Mouse (Mus musculus) kidney, adult 18-20 months (tissue): ENCODE results near the gene Cacna1g.

Experiments
- DNase-seq: peaks from one replicate; pipeline ENCODE4 v3.0.0; 2021

Gene Cacna1g

DNA sequence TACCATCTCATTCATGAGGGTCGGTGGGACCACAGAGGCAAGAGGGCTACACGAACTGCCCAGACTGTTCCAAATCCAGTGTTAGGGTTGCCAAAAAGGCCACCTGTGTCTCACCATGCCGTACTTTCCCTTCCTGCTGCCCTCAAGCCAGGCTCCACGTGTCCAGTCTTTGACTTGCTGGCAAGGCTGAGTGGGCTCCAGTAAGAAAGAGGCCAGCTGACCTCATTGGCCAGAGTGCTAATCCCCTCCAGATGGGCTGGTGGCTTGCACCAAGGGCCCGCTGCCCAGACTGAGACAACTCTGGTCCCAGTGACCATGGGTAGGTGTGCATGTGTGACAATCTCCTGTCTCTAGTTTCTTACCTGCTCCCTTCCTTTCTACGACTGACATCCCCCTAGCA lies 3.7 kb upstream of the Cacna1g start:
- DNase-seq: no peak

DNA sequence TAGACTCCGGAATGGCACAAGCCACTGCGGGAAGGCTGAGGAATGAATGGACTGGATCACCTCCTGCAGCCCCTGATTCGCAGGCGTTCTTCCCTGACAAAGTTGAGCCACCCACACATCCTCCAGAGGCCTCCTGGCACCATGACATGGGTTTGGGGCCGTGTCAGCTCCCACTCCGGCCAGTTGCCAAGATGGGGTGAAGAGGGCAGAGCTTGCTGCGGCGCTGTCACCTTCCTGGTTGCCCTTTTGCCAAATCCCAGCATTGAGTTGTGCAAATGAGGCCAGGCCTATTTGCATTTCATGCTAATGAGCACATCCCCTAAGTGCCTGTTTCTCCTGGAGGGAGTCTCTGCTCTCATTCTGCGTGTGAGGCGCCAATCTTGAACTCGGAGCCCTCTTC lies 1.7 kb upstream of the Cacna1g start:
- peak; percentile 48 for DNase-seq

DNA sequence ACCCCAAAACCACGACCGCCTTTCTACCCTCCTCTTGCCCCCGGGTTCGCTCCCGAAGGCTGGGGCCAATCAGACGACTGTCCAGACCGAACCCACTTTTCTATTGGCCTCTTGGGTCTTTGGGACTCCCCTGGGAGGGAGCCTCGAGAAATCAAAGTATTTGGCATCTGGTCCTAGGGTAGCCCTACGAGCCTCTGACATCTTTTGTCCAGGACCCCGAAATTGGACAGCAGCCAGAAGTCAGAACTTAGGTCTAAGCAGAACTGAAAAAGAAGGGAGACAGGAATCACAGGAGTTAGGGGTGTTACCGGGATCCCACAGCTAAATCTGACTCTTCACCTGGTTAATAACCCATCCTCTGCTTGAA lies 529 bp upstream of the Cacna1g start:
- no peak for DNase-seq

DNA sequence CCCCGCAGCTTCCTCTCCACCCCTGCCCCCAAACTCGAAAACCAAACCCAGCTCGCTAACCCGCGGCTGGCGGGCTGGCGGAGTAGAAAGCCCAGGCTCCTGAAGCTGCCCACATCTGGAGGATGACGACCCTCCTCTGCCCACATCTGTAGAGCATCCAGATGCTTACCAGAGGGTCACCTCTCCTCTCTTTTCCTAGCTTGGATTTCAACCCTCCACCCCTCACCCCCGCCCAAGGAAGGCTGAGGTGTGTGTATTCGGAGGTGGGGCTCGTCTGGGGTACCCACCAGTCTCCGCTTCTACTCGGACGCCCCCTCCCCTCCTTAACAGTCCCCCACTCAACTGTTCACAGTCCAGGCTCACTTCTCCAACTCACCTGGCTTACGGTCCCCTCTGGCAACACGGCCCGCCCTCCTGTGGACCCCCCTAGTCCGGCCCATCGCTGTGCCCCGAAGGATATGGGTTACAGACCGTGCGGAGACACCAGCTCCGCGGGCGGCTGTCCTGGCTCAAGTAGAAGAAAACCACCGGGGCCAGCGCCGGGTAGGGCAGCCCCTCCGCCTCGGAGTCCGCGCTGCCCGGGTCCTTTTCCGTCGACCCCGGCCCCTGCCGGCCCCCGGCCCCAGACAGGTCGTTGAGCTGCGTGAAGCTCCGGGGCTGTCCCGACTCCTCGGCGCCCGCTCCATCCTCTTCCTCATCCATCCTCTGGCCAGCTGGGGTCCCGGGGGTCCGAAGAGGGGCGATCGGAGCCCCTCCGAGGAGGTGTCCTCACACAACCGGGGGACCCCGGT lies 887 bp downstream of the Cacna1g start:
- DNase-seq: no peak

DNA sequence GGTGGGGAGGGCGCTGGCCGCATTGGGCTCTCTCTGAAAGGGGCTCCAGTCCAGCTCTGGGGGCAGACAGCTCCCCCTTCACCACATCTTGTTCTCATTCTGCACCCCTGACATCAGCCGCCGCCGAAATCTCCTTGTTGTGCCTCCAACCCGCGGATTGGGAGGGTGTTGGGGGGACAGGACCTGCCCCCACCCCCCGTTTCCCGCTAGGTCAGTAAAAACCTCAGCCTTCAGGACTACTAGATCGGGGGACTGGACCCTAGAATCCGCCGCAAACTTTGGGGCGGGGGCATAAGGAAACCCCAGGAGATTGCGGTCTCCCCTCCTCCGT lies 1.4 kb downstream of the Cacna1g start:
- DNase-seq: no peak

DNA sequence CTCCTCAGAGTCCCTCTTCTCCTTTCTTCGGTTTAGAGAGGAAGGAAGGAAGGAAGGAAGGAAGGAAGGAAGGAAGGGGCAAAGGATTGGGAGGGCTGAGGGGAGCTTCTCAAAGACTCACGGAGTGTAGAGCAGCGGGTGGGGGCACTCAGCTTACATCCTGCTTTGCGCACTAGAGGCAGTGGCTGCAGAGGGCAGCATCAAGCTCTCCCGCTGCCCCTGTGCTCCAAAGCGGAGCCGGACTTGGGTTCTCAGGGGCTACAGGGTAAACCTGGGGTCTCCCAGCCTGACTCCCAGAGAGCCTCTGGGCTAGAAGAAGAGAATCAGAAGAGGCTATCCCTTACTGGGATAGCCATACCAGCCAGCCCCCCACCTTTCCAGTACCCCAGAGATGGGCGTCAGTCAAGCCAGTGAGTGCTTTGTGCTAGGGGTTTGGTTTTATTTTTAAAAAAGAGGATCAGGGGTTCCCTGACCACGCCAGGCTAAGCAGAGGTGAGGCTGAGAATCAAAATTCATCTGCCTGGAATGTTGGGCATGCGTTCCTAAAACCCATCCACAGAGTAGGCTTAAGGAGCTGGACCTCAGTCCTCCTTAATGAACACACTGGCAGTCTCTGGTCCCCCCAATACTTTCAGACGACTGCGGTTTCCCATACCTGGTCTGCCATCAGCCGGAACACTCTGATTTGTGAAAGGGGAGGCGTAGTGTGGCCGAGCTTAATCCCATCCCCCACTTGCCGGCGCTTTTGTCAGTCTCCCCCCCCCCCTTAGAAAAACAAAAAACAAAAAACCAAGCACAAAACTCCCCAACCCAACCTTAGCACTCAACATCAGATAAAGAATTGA lies 2.0 kb downstream of the Cacna1g start:
- no peak for DNase-seq

DNA sequence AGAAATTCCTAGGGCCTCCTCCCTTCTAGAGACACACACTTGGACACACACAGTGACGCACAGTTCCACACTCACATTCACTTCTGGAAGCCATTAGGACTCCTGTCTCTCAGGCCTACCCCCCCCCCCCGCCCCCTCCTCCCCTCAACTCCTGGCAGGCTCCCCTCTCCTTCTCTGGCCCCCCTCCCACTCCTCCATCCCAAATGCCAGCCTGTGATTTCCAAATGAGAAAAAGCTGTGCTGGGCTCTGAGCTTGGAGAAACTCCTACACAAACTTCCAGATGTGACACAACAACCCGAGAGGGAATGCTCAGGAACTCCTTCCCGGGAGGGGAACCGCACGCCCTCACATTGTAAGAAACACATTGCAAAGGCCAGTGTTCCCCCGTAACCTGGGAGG lies 3.6 kb downstream of the Cacna1g start:
- DNase-seq: no peak

DNA sequence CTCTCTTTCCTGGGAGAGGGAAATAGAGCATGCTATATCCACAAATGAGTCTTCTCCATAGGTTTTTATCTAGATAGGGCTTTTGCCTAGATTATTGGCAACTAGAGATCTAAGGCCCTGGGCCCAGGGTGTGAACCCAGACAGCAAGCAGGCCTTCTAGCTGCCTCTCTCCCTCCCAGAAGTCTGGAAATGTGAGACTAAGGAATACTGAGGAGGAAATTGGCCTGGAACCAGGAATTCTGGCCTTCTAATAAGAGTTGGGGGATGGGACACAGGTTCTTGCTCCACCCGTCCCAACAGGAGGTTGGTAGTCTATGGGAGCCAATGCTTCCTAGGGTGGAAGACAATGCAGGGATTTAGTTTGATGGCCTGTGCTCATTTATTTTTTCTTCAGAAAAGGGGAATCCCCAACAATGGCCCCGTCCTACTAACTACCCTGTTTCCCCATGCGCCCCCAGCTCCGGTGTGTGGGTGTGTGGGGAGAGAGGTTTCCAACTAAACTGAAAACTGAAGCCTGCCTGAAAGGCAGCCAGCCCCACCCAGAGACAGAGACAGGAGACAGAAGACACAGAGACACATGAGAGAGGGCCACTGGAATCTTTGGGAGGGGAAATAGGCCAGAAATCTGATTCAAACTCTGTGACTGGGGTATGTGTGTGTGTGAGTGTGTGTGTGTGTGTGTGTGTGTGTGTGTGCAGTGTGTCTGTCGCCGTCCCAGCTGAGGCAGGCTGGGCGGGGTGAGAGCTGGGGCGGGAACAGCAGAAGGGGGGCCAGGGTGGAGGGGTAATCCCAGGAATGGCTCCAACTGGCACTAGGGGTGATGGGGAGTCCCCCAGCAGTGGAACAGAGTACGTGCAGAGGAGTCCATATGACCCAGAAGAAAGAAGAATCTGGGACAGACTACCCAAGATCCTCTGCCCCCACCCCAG lies 4.6 kb downstream of the Cacna1g start:
- no peak for DNase-seq

DNA sequence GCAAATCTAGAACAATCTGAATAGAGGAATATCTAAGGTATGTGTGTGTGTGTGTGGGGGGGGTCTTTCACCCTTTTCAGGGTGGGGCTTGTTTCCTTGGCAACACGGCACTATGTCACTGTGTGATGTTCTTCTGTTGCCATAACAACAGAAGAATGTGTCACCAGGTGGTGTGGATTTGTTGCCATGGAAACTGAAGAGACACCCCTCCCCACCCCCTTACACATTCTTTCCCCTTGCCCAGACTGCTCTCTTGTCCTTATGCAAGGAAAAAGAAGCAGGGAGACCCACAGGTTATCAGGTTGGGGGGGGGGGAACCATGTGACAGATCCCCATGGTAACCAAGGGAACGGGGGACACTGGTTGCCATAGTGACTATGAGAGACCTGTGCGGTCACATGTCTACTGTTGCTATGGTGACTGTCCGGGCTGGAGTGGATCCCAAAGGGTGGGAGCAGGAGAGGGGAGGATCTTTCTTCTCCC lies 5.4 kb downstream of the Cacna1g start:
- DNase-seq: no peak

DNA sequence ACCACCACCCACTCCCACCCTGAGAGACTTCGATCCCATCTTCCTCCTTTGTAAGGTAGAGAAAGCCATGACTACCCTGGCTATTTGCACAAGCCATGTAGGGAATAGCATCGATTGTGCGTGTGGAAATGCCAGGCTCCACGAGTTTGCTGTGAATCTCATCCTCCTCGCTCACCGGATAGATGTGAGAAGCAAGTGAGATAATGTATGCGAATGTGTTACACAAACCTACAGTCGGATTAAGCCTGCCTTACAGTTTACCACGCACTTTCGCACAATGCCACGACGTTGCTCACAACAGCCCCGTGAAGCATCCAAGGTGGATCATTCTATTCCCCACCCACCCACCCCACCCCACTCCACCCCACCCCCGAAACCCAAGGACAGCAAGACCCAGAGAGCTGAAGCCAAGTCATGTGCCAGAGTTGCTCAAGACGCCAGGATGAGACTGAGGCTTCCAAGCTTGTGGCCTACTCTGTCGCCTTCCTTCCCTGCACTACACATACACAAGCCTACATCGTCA lies 7.6 kb downstream of the Cacna1g start:
- no peak for DNase-seq

DNA sequence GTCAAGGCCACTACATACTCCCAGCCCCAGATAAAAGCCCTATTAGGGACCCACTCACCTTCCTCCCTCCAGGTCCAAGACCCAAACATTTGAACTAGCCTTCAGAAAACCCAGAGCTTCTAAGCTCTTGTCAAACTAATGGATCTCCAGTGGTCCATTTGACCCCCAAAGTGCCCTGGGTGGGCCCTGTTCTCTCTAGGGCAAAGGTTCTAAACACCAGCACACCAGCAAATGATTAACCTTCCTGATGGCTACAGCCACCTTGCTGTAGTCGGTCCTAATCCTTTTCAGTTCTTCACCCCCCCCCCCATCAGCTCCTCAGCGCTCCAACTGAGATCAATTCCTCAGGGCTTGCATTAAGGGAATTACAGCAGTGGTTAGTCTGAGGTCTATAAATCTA lies 9.8 kb downstream of the Cacna1g start:
- peak; percentile 38 for DNase-seq

DNA sequence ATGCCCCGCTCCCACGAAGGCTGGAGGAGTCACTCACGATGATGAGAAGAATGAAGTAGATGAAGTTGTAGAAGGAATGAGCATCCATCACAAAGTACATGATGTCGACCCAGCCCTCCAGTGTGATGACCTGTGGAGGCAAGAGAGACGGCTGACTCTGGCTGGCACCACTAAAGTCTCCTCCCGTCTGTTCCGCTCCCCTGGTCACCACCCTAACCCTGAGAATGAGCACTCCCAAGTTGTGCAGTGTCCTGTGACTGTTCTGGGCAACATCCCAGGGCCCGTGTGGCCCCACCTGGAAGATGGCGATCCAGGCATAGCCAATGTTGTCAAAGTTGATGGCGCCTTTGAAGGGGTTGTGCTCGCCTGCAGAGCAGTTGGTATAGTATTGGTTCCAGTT lies 12.1 kb downstream of the Cacna1g start:
- peak; percentile 58 for DNase-seq

DNA sequence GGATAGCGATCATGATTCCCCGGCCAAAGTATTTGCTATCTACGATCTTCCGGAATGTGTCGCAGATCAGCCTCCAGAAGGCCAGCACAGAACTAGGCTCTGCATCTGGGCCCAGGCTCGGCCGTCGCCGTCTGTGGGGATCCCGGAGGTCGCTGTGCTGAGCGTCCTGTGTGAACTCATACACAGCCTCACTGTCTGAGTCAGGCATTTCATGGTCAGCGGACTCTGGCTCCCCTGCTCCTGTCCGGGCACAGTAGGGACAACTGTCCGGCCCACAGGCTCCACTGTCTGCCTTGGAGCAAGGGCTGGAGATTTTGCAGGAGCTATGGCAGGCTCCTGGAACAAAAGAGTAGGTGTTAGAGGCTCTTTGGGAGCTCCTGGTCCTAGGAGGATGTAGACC lies 17.0 kb downstream of the Cacna1g start:
- no peak for DNase-seq

DNA sequence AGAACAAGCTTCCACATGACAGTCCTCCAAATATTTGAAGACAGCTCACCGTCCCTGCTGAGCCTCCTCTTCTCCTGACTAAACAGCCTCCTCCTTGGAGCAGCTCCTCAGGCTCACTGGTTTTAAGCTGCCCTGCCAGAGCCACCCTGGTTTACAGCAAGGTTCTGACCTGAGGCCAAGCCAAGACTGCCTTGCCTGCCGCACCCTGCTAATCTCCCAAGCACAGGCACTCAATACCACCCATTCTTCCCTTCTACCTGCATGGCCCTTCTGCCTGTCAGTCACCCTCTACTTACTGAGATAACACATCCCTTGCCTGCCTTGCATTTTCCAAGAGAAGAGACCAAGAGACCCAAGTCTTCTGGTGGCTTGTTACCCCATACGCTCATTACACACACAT lies 17.7 kb downstream of the Cacna1g start:
- DNase-seq: no peak

DNA sequence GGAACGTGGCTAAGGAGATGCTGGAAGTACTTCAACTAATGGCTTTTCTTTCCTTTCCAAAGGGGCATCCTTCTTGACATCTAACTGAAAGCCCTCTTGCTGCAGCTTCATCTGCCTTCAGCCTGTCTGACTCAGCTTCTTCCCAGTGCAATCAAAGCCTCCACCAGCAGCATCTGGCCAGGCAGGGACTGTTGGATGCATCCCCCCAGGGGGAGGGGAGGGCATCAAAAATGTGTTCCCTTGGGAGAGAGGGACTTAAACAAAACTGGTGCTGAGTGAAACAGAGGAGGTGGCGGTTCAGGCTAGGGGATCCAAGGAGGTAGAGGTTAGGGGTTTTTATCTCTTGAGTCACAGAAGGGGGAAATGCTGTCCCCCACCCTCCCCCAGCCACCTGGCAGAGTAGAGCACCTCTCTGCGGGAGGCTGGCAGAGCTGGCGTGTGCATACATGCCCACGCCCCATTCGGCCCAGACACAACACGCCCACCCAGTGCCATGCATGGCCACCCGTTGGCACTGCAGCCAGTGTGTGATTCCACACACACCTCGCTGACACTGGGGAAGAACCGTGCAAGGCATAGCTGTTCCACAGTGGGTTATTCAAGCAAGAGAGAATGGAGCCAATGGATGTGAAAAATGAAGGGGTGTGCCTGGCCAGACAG lies 18.7 kb downstream of the Cacna1g start:
- no peak for DNase-seq

DNA sequence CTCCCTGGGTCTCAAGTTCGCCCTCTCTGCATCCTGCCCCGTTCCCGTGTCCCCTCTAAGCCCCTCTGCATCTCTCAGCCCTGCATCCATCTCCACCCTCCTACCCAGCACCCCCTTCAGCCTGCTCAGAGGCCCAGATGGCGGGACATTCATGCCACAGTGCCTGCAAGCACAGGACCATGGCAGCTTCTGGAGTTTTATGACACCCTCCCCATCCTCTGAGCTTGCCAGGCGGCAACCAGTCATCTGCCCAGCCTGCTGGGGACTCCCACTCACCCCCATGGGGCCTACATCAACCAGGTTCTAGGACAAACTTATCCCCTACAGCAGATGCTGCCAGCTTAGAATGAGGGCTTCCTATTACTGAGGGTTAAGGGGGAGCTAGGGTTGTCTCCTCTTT lies 19.2 kb downstream of the Cacna1g start:
- no peak for DNase-seq

DNA sequence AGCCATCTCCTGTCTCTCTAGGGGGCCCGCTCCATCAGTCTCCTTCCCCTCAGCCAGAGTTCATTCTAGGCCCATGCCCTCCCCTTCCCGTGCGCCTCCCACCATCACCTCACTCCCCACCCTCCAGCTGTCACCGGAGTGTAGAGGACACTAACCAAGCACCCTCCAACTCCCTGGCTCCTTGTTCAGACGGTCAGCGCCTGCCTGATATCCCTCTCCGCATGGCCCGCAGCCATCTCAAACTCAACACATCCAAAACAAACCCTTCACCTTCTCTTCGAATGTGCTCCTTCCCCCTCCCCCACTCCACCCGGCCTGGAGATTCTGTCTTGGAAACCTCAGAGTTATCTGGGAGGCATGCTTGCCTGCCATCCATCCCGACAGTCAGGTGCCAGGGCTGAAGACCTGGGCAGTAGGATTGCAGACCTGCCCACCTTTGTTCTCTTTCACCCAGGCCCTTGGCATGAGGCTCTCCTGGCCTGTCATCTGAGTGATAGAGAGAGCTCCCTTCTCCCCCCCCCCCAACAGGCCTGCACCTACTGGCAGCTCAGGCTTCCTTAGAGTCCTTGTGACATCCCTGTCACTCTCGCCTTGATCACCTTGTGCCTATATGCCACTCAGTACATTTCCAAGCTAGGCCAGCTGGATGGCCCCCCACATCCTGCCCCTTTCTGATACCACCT lies 22.8 kb downstream of the Cacna1g start:
- no peak for DNase-seq

DNA sequence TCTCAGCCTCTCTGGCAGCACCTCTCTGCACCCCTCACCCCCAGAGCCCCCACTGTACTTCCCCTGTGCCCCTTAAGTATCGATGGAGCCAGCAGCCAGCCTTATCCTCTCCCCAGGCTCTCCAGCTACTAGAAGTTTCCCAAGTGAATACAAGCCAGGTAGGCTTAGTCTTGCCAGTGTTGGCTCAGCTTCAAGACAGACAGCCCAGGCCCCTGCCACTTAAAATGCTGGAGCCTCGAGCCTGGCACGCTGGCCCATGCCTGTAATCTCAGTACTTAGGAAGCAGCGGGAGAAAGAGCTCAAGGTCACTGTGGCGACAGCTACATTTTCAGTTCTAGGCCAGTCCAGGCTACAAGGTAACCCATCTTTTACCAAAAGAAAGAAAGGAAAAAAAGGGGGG lies 24.1 kb downstream of the Cacna1g start:
- DNase-seq: no peak

DNA sequence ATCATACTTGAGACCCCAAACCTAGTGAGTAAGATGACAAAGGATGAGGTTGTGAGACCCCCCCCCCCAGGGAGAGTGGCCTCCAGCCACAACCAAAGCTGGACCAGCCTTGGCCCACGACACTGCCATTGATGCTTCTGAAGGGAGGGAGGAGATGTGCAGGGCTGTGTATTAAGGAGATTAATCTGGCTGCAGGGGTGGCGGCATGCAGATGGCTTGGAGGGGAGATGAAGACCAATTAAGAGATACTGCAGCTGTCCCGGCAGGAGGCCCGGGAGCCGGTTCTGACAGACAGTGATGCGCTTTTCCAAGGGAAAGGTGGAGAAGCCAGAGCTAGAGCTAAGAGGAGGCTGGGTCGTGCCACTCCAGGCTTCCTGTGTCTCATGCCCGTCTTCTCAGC lies 24.8 kb downstream of the Cacna1g start:
- no peak for DNase-seq

DNA sequence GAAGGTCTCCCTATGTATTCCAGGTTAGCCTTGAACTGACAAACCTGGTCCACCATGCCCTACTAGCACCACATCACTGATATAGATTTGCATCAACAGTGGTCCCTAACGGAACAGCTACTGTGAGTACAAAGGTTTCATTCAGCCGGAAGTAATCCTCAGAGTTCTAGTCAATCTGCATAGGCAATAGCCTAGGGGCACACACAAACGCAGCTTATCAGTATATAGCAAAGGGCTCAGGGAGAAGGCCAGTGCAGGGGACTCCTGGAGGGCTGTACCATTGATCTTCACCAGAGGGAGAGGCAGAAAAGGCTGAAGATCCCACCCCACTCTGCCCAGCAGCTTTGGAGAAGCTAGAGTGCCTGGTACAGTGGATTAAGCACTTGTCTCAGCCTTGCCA lies 27.0 kb downstream of the Cacna1g start:
- no peak for DNase-seq

DNA sequence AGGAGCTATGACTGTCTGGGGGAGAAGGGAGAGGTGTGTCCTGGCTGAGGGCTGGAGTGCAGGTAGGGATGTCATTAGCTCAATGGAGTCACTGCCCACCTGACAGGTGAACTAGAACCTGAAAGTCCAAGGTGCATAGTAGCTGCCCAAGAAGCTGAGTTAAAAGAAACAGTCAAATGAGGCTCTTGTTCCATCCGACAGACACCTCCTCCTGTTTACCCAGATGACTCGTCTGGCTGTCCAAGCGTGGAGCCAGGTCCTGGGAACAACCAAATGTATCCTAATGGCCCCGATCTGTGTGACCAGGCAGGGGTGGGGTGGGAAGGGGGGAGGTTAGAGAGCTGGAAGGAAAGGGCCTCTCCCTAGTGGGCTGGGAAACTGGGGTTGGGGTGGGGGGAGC lies 28.7 kb downstream of the Cacna1g start:
- peak; percentile 38 for DNase-seq

DNA sequence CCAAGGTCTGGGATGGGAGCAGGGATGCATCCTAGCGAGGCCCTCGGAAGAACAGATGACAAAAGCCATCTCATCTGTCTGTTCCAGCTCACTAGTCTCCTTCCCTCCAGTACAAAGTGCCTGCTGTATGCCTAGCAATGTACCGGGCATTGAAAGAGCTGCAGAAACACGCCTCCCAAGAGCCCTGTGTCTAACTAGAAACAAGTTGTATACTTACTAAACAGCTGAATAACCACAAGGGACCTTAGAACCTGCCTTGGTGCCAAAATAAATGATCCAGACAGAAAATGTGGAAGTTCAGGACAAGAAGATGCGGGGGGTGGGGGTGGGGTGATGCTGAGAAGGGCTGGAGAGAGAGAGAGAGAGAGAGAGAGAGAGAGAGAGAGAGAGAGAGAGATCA lies 29.2 kb downstream of the Cacna1g start:
- no peak for DNase-seq
